Mouse (Mus musculus): ENCODE measurements around the gene Psmb1.

- TF ChIP-seq CTCF (IDR thresholded peaks at IDR 0.05), result peak; percentile 64
- TF ChIP-seq EP300 (IDR thresholded peaks at IDR 0.05), result no peak
Measured at GRCm38 (mm10) chr17:15530141-15530540, 30.6 kb upstream of the Psmb1 start.
